Mouse (Mus musculus) heart, adult 8-10 months (tissue): ENCODE data around the gene Eno2. TPM values are rescaled to one million over a fixed set of nuclear protein-coding genes. Genes with fewer than 3 reads are reported as not detected.
A peak's percentile ranks its signal among the peaks of the same experiment; 100 is the strongest.
"Not testable (repeated sequence)": the region's sequence is repeated elsewhere in the genome, so short reads cannot be mapped to it uniquely, and the experiment has no call there.

ENCODE experiments used
- DNase-seq: peaks from one replicate; pipeline ENCODE4 v3.0.0; 2022; ENCODE audit warnings: low spot score
- total RNA-seq, 4 experiments: library from RNA; stranded (reverse); gene quantifications; 2 replicates each; pipeline ENCODE4 v1.2.4; 2022

Eno2 gene
- 1 to 10 TPM; 3.2 to 6.1 (median 4.8) TPM for total RNA-seq

GRCm38 (mm10) chr6:124769101-124769765, at the start of gene Eno2:
TSS of gene Eno2 (minus strand) at chr6:124769673.
- DNase-seq = no peak

- DNase-seq = no peak
These were observed 48.5 kb upstream of the Eno2 start for GRCm38 (mm10) chr6:124817971-124818370.

- DNase-seq = no peak
These were observed 48.1 kb upstream of the Eno2 start for GRCm38 (mm10) chr6:124817563-124817962.

GRCm38 (mm10) chr6:124817125-124817524, 47.7 kb upstream of the Eno2 start:
- DNase-seq = no peak

GRCm38 (mm10) chr6:124816611-124817010, 47.1 kb upstream of the Eno2 start:
- DNase-seq = no peak

- DNase-seq = no peak
These were observed 45.6 kb upstream of the Eno2 start for GRCm38 (mm10) chr6:124814858-124815774.

- no peak for DNase-seq
These were observed 45.0 kb upstream of the Eno2 start for GRCm38 (mm10) chr6:124814448-124814847.

- peak; percentile 94 for DNase-seq
These were observed 44.5 kb upstream of the Eno2 start, which contains the start of gene Tpi1 for GRCm38 (mm10) chr6:124813933-124814332. TSS of gene Tpi1 (minus strand) at chr6:124814296.

- no peak for DNase-seq
These were observed 44.0 kb upstream of the Eno2 start for GRCm38 (mm10) chr6:124813496-124813895.

- DNase-seq = no peak
These were observed 43.4 kb upstream of the Eno2 start for GRCm38 (mm10) chr6:124812848-124813247.

- no peak for DNase-seq
These were observed 42.5 kb upstream of the Eno2 start for GRCm38 (mm10) chr6:124811701-124812560.

- DNase-seq = no peak
These were observed 41.9 kb upstream of the Eno2 start for GRCm38 (mm10) chr6:124811403-124811665.

- DNase-seq = not testable (repeated sequence)
These were observed 41.3 kb upstream of the Eno2 start for GRCm38 (mm10) chr6:124810566-124811402.

GRCm38 (mm10) chr6:124809775-124810538, 40.5 kb upstream of the Eno2 start:
- no peak for DNase-seq

GRCm38 (mm10) chr6:124809052-124809774, 39.7 kb upstream of the Eno2 start:
- DNase-seq = peak; percentile 79

GRCm38 (mm10) chr6:124808358-124809012, 39.0 kb upstream of the Eno2 start, which contains the start of gene Spsb2:
TSS of gene Spsb2 (plus strand) at chr6:124808661.
- peak; percentile 72 for DNase-seq

- no peak for DNase-seq
These were observed 38.5 kb upstream of the Eno2 start for GRCm38 (mm10) chr6:124807986-124808357.

GRCm38 (mm10) chr6:124807366-124807765, 37.9 kb upstream of the Eno2 start:
- no peak for DNase-seq
